Mouse (Mus musculus) erythroblast, embryonic 14.5 days (primary cell): ENCODE measurements around the gene Ube3b.

ENCODE experiments used
- GATA1 ChIP-seq: IDR thresholded peaks from 2 replicates; pipeline ENCODE4 v1.6.1; 2012; ENCODE audit warnings: low read length, inconsistent platforms, mixed read lengths
- TAL1 ChIP-seq: IDR thresholded peaks from 3 replicates; pipeline ENCODE4 v1.6.1; 2012; ENCODE audit warnings: low read length, inconsistent platforms, mixed read lengths

DNA sequence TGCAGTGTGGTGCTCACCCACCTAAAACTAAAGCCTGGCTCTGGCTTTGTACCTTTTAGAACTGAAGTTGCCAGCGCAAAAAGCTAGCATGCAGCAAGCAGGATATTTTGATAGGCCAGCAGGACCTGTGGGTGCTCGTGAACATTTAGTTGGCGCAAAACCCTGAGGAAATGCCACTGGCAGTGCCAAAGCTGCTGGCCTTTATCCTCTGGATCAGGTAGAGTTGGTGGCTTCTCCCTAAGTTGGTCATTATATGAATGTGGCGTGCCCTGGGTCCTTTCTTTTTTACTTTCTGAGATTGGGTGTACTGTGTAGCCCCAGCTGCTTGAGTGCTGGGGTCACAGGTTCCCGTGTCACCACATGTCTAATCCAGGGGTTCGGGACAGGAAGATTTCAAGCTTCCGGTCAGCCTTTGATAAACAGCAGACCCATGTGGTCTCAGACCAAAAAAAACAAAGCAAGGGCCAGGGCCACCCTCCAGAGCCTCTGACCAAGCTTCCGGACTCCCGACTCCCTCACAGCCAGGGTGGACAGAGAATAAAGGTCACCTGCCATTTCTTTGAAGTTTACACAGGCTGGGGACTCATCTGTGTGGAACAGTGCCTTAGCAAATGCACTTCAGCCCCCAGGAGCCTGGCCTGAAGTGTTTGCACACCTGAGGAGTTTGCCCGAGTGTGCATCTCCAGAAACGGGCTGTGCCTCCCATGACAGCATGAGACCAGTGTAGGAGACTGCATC lies 41.3 kb downstream of the Ube3b start:
- no peak for TF ChIP-seq GATA1
- TF ChIP-seq TAL1, result no peak
